Mouse (Mus musculus): ENCODE data around the gene Hspa13.
A peak's percentile ranks its signal among the peaks of the same experiment; 100 is the strongest.

Gene Hspa13

GRCm38 (mm10) chr16:75766388-75767249, at the start of gene Hspa13:
TSS of gene Hspa13 (minus strand) at chr16:75767104.
- peak; percentile 96 to 98 for DNase-seq (ENCODE audit: low spot score in 2 of 2)

- no peak for DNase-seq (ENCODE audit: low spot score in 2 of 2)
These were observed 12.4 kb upstream of the Hspa13 start for GRCm38 (mm10) chr16:75779271-75779670.

- DNase-seq (ENCODE audit: low spot score in 2 of 2) = no peak
These were observed 6.3 kb upstream of the Hspa13 start for GRCm38 (mm10) chr16:75773222-75773621.

- DNase-seq (ENCODE audit: low spot score in 2 of 2) = peak in 1 of 2 experiments; percentile 6
These were observed 522 bp upstream of the Hspa13 start for GRCm38 (mm10) chr16:75767250-75768002.

- DNase-seq (ENCODE audit: low spot score in 2 of 2) = no peak
These were observed 14.0 kb downstream of the Hspa13 start for GRCm38 (mm10) chr16:75752876-75753275.

- no peak for DNase-seq (ENCODE audit: low spot score in 2 of 2)
These were observed 16.8 kb downstream of the Hspa13 start for GRCm38 (mm10) chr16:75750103-75750502.

- no peak for DNase-seq (ENCODE audit: low spot score in 2 of 2)
These were observed 18.0 kb downstream of the Hspa13 start for GRCm38 (mm10) chr16:75748926-75749325.

GRCm38 (mm10) chr16:75744014-75744413, 22.9 kb downstream of the Hspa13 start:
- no peak for DNase-seq (ENCODE audit: low spot score in 2 of 2)

- no peak for DNase-seq (ENCODE audit: low spot score in 2 of 2)
These were observed 49.3 kb downstream of the Hspa13 start for GRCm38 (mm10) chr16:75717405-75718173.

GRCm38 (mm10) chr16:75696176-75696575, 70.7 kb downstream of the Hspa13 start:
- DNase-seq (ENCODE audit: low spot score in 2 of 2) = peak in 1 of 2 experiments; percentile 3
